Mouse (Mus musculus) neural tube, embryonic 10.5 days (tissue): Measurements from ENCODE around the gene Cldn2.
"Not testable (repeated sequence)": the region's sequence is repeated elsewhere in the genome, so short reads cannot be mapped to it uniquely, and the experiment has no call there.

Experiments used
- DNase-seq: peaks from one replicate; pipeline ENCODE4 v3.0.0-alpha.2; 2017; ENCODE audit warnings: low spot score; ENCODE audit errors: extremely low spot score

The Cldn2 gene

GRCm38 (mm10) chrX:139800406-139800878, at the start of gene Cldn2:
Cldn2 (plus strand) TSS chrX:139800828.
- peak; percentile 6 for DNase-seq

GRCm38 (mm10) chrX:139751855-139752254, 48.8 kb upstream of the Cldn2 start:
- DNase-seq = peak; percentile 37

- DNase-seq = not testable (repeated sequence)
These were observed 42.0 kb upstream of the Cldn2 start for GRCm38 (mm10) chrX:139758634-139759033.

GRCm38 (mm10) chrX:139762546-139762945, 38.1 kb upstream of the Cldn2 start:
- no peak for DNase-seq

- no peak for DNase-seq
These were observed 30.5 kb upstream of the Cldn2 start for GRCm38 (mm10) chrX:139769975-139770637.

- peak; percentile 53 for DNase-seq
These were observed 26.1 kb upstream of the Cldn2 start for GRCm38 (mm10) chrX:139774309-139775083.

- no peak for DNase-seq
These were observed 25.5 kb upstream of the Cldn2 start for GRCm38 (mm10) chrX:139775084-139775612.

- no peak for DNase-seq
These were observed 23.3 kb upstream of the Cldn2 start for GRCm38 (mm10) chrX:139777357-139777756.

- DNase-seq = no peak
These were observed 21.7 kb upstream of the Cldn2 start for GRCm38 (mm10) chrX:139778886-139779285.

- no peak for DNase-seq
These were observed 21.2 kb upstream of the Cldn2 start for GRCm38 (mm10) chrX:139779401-139779800.

GRCm38 (mm10) chrX:139780988-139781387, 19.6 kb upstream of the Cldn2 start:
- no peak for DNase-seq

- DNase-seq = no peak
These were observed 19.1 kb upstream of the Cldn2 start for GRCm38 (mm10) chrX:139781563-139781962.

GRCm38 (mm10) chrX:139782278-139783044, 18.2 kb upstream of the Cldn2 start, which contains the start of gene Ripply1:
Ripply1 (minus strand) TSS chrX:139782353.
- no peak for DNase-seq

- DNase-seq = no peak
These were observed 17.6 kb upstream of the Cldn2 start for GRCm38 (mm10) chrX:139783045-139783422.

GRCm38 (mm10) chrX:139785764-139786163, 14.9 kb upstream of the Cldn2 start:
- no peak for DNase-seq

- no peak for DNase-seq
These were observed 6.4 kb upstream of the Cldn2 start for GRCm38 (mm10) chrX:139794072-139794845.

GRCm38 (mm10) chrX:139796037-139796436, 4.6 kb upstream of the Cldn2 start:
- no peak for DNase-seq

GRCm38 (mm10) chrX:139797875-139798274, 2.8 kb upstream of the Cldn2 start:
- DNase-seq = peak; percentile 1

- no peak for DNase-seq
These were observed 675 bp upstream of the Cldn2 start for GRCm38 (mm10) chrX:139799953-139800352.

GRCm38 (mm10) chrX:139803028-139803427, 2.4 kb downstream of the Cldn2 start:
- no peak for DNase-seq

GRCm38 (mm10) chrX:139805918-139806317, 5.3 kb downstream of the Cldn2 start:
- DNase-seq = no peak
